Mouse (Mus musculus) bone marrow, adult 2 months (tissue): ENCODE results near the gene Me1. TPM values are rescaled to one million over a fixed set of nuclear protein-coding genes. Genes with fewer than 3 reads are reported as not detected.

Experiments
- H3K27ac ChIP-seq: fragments of 200-500 bp; 2 replicates; pipeline ENCODE4 v1.5.1; 2012; ENCODE audit warnings: low read depth, mild to moderate bottlenecking, control low read depth, inconsistent platforms, low read length; ENCODE audit not compliant: control insufficient read depth, poor library complexity, insufficient read depth
- H3K4me1 ChIP-seq: fragments of 200-500 bp; 2 replicates; pipeline ENCODE4 v1.6.1; 2011; ENCODE audit warnings: low read length; ENCODE audit not compliant: control insufficient read depth, insufficient read depth
- H3K4me3 ChIP-seq: fragments of 200-500 bp; replicated peaks from 2 replicates; pipeline ENCODE3; 2011; ENCODE audit warnings: mild to moderate bottlenecking, low read depth, low read length, control low read depth; ENCODE audit not compliant: control insufficient read depth
- CTCF ChIP-seq: fragments of 200-500 bp; IDR thresholded peaks from 2 replicates; pipeline ENCODE4 v1.5.1; 2011; ENCODE audit warnings: low read length, control low read depth; ENCODE audit not compliant: control insufficient read depth, insufficient read depth
- POLR2A ChIP-seq: fragments of 200-500 bp; IDR thresholded peaks from 2 replicates; pipeline ENCODE4 v1.6.1; 2011; ENCODE audit warnings: low read depth, mild to moderate bottlenecking, control low read depth, low read length, borderline replicate concordance; ENCODE audit not compliant: control insufficient read depth
- whole genome bisulfite sequencing: fragments of 180-500 bp; shearing (Covaris S2); methylation state at CpG from one replicate; pipeline ENCODE4 v1.1.7; 2018; 5-methylcytosine and 5-hydroxymethylcytosine counted together
- polyA plus RNA-seq: library from polyadenylated mRNA; stranded (reverse); fragments of >200 nt; gene quantifications from 2 replicates; pipeline ENCODE4 v1.2.4, GENCODE M21; 2011; ENCODE audit warnings: low replicate concordance; ENCODE audit not compliant: missing spikeins, insufficient read depth, insufficient read length

Me1 gene
- polyA plus RNA-seq, 1 experiment: 3.0 TPM

DNA sequence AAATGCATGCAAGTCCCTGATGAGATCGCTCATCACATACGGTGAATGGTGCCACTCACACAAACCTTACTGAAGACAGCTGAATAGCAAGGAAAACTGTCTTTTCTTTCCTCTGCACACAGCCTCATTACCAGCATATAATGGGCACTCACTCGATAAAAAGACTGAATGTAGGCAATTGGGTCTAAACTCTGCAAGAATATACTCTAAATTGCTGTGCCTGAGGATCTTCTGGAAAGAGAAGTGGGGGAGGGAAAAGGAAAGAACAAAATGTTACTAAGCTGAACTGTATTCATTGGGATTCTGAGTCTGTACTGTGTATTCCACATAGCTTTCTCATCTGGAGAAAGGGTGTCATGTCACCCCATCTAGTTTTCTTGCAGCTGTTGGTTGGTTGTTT is 152.3 kb downstream of the Me1 start:
- Histone ChIP-seq H3K4me1 (no peaks in the 10 kb centered on the region), H3K4me3 (no peak overlapping the region), H3K27ac (no peak overlapping the region)
- WGBS: 86% methylated on average over 3 of the region's 3 CpGs
- TF ChIP-seq POLR2A (no peak), CTCF (no peak)

DNA sequence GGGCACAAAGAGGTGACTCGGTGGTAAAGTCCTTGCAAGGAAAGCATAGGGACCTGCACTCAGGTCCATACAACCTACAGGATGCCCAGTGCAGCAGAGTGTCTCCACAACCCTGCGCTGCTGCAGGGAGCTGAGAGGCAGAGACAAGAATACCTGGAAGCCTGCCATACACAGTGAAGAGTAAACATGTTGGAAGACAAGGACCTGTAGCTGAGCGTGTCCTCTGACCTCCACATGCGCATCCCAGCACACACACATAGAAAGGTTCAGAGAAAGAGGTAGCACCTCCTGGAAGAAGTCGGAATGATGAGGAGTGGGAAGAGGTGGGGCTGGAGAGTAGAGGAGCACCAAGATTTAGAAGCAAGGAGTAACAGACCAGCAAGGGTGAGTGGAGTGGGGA is 161.7 kb downstream of the Me1 start:
- Histone ChIP-seq H3K4me1 (no peaks in the 10 kb centered on the region), H3K4me3 (no peak overlapping the region), H3K27ac (no peak overlapping the region)
- WGBS: 86% methylated on average over 5 of the region's 5 CpGs
- no peak for TF ChIP-seq CTCF
- TF ChIP-seq POLR2A: no peak

Other genes with a start within 250 kb of the Me1 start
- not detected in 2 replicates for gene Ube2cbp, start 231.0 kb downstream of the Me1 start, polyA plus RNA-seq
- gene Dop1a, start 228.8 kb downstream of the Me1 start, polyA plus RNA-seq: 7.1 and 15.5 TPM in 2 replicates
- gene Pgm3, start 124.1 kb downstream of the Me1 start, polyA plus RNA-seq: 0.95 and 13.4 TPM in 2 replicates
- gene Rwdd2a, start 124.0 kb downstream of the Me1 start, polyA plus RNA-seq: not detected in 2 replicates
- 1.1 TPM in 1 of 2 replicates, not detected in the other for gene Prss35, start 47.7 kb upstream of the Me1 start, polyA plus RNA-seq
- 0.85 TPM in 1 of 2 replicates, not detected in the other for gene Snap91, start 184.7 kb upstream of the Me1 start, polyA plus RNA-seq